Mouse (Mus musculus) spleen, postnatal 14 days (tissue): Measurements from ENCODE around the gene B3gnt6.
"Not testable (repeated sequence)": the region's sequence is repeated elsewhere in the genome, so short reads cannot be mapped to it uniquely, and the experiment has no call there.

Experiments
- DNase-seq, 2 experiments: peaks; one replicate each; pipeline ENCODE4 v3.0.0; 2021 to 2022; ENCODE audit warnings: low spot score in 2 of 2

B3gnt6 gene

GRCm38 (mm10) chr7:98199381-98199780 is at the start of gene B3gnt6:
Gene B3gnt6 (minus strand): TSS chr7:98199481.
- no peak for DNase-seq

GRCm38 (mm10) chr7:98236686-98237359 is 37.5 kb upstream of the B3gnt6 start:
- no peak for DNase-seq

- DNase-seq, result no peak
These were observed 24.5 kb upstream of the B3gnt6 start for GRCm38 (mm10) chr7:98223796-98224195.

- no peak for DNase-seq
These were observed 17.4 kb upstream of the B3gnt6 start for GRCm38 (mm10) chr7:98216713-98217112.

GRCm38 (mm10) chr7:98202946-98203345 is 3.7 kb upstream of the B3gnt6 start:
- DNase-seq, result no peak

- no peak for DNase-seq
These were observed 2.3 kb upstream of the B3gnt6 start for GRCm38 (mm10) chr7:98201493-98202028.

- DNase-seq, result no peak
These were observed 1.1 kb upstream of the B3gnt6 start for GRCm38 (mm10) chr7:98200396-98200795.

- no peak for DNase-seq
These were observed 4.0 kb downstream of the B3gnt6 start for GRCm38 (mm10) chr7:98195151-98195801.

GRCm38 (mm10) chr7:98194026-98194792 is 5.1 kb downstream of the B3gnt6 start:
- no peak for DNase-seq

GRCm38 (mm10) chr7:98193515-98194025 is 5.7 kb downstream of the B3gnt6 start:
- no peak for DNase-seq

- DNase-seq, result peak in 1 of 2 experiments; percentile 33
These were observed 7.6 kb downstream of the B3gnt6 start for GRCm38 (mm10) chr7:98191571-98192250.

GRCm38 (mm10) chr7:98190578-98190977 is 8.7 kb downstream of the B3gnt6 start:
- DNase-seq, result no peak

- DNase-seq, result no peak
These were observed 9.5 kb downstream of the B3gnt6 start for GRCm38 (mm10) chr7:98189745-98190144.

GRCm38 (mm10) chr7:98188680-98189079 is 10.6 kb downstream of the B3gnt6 start:
- no peak for DNase-seq

GRCm38 (mm10) chr7:98188238-98188637 is 11.0 kb downstream of the B3gnt6 start:
- DNase-seq, result no peak

- DNase-seq, result not testable (repeated sequence)
These were observed 11.9 kb downstream of the B3gnt6 start for GRCm38 (mm10) chr7:98187332-98187731.

GRCm38 (mm10) chr7:98186637-98187036 is 12.6 kb downstream of the B3gnt6 start:
- no peak for DNase-seq

- DNase-seq, result no peak
These were observed 14.0 kb downstream of the B3gnt6 start for GRCm38 (mm10) chr7:98185326-98185725.

- DNase-seq, result no peak
These were observed 20.6 kb downstream of the B3gnt6 start for GRCm38 (mm10) chr7:98178560-98179231.

- DNase-seq, result peak; percentile 53 to 58
These were observed 21.2 kb downstream of the B3gnt6 start, which contains the start of gene Capn5 for GRCm38 (mm10) chr7:98177929-98178559. Gene Capn5 (minus strand): TSS chr7:98178274.
